Mouse (Mus musculus) MEL (cell line): Measurements from ENCODE around the gene Efna4.

Source experiments
- CTCF ChIP-seq, 3 experiments: IDR thresholded peaks in 2 of 3; conservative IDR thresholded peaks in 1 of 3; 2 replicates each; pipeline ENCODE4 v1.5.1; 2011 to 2012; ENCODE audit warnings: low read length in 3 of 3, low read depth in 2 of 3, mild to moderate bottlenecking in 2 of 3, improper control_type of control experiment in 1 of 3, inconsistent platforms in 1 of 3, mixed read lengths in 1 of 3, moderate library complexity in 1 of 3; ENCODE audit not compliant: control insufficient read depth in 1 of 3, insufficient read depth in 1 of 3, poor library complexity in 1 of 3, severe bottlenecking in 1 of 3
- E2F4 ChIP-seq: IDR thresholded peaks from 2 replicates; pipeline ENCODE4 v1.6.1; 2011; ENCODE audit warnings: low read depth, low read length, improper control_type of control experiment, borderline replicate concordance
- EP300 ChIP-seq, 2 experiments: IDR thresholded peaks; 2 replicates each; pipeline ENCODE4 v1.6.1; 2011; ENCODE audit warnings: improper control_type of control experiment in 2 of 2, low read length in 2 of 2, low read depth in 1 of 2, mild to moderate bottlenecking in 1 of 2
- GATA1 ChIP-seq: IDR thresholded peaks from 2 replicates; pipeline ENCODE4 v1.6.1; 2011; ENCODE audit warnings: low read depth, low read length, improper control_type of control experiment
- HCFC1 ChIP-seq: IDR thresholded peaks from 2 replicates; pipeline ENCODE4 v1.6.1; 2012; ENCODE audit warnings: low read depth, mild to moderate bottlenecking, inconsistent platforms, low read length, improper control_type of control experiment, moderate library complexity
- JUND ChIP-seq: IDR thresholded peaks from 2 replicates; pipeline ENCODE4 v1.6.1; 2011; ENCODE audit warnings: low read depth, mild to moderate bottlenecking, improper control_type of control experiment, low read length
- KAT2A ChIP-seq: conservative IDR thresholded peaks from 2 replicates; pipeline ENCODE4 v1.6.1; 2012; ENCODE audit warnings: low read depth, low read length, improper control_type of control experiment, inconsistent platforms
- MAFK ChIP-seq: IDR thresholded peaks from 2 replicates; pipeline ENCODE4 v1.6.1; 2011; ENCODE audit warnings: low read depth, mild to moderate bottlenecking, low read length, improper control_type of control experiment, borderline replicate concordance
- MAZ ChIP-seq: IDR thresholded peaks from 2 replicates; pipeline ENCODE4 v1.6.1; 2012; ENCODE audit warnings: low read depth, mild to moderate bottlenecking, inconsistent platforms, low read length, improper control_type of control experiment
- MXI1 ChIP-seq: IDR thresholded peaks from 2 replicates; pipeline ENCODE4 v1.6.1; 2011; ENCODE audit warnings: mild to moderate bottlenecking, low read depth, low read length, improper control_type of control experiment
- POLR2A ChIP-seq, 2 experiments: IDR thresholded peaks; 2 replicates each; pipeline ENCODE4 v1.6.1; 2011 to 2012; ENCODE audit warnings: low read length in 2 of 2, mild to moderate bottlenecking in 2 of 2, control low read depth in 1 of 2, improper control_type of control experiment in 1 of 2, low read depth in 1 of 2, moderate library complexity in 1 of 2; ENCODE audit not compliant: control insufficient read depth in 1 of 2, insufficient read depth in 1 of 2, poor library complexity in 1 of 2
- POLR2AphosphoS2 ChIP-seq: IDR thresholded peaks from 2 replicates; pipeline ENCODE4 v1.6.1; 2011; ENCODE audit warnings: low read length, improper control_type of control experiment
- TAL1 ChIP-seq: IDR thresholded peaks from 2 replicates; pipeline ENCODE4 v1.6.1; 2012; ENCODE audit warnings: mild to moderate bottlenecking, inconsistent platforms, low read length, moderate library complexity, mixed read lengths
- TCF12 ChIP-seq: IDR thresholded peaks from 2 replicates; pipeline ENCODE4 v1.6.1; 2014; ENCODE audit warnings: low read depth, mild to moderate bottlenecking, inconsistent platforms, low read length, improper control_type of control experiment, moderate library complexity

DNA sequence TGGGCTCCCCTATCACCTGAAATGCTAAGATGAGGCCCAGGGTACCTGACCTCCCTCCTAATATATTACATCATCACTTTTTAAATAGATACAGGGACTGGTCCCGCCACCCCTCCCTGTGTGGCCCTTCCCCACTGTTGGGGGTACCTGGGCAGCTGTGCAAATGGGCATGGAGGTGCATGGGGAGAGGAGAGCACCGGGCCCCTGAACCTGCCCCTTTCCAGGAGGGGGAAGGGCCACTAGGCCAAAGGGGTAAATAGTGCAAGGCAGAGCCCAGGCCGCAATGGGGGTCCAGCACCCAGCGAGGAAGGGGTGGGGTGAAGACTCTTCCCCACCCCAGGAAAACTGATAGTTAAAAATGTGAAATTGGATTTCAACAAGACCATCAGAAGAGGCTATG, 40.0 kb upstream of the Efna4 start:
- TF ChIP-seq TCF12 (no peak), CTCF (IDR thresholded peaks at IDR 0.05 in 2 of 3, conservative IDR thresholded peaks at IDR 0.05 in 1 of 3; ENCODE audit: control insufficient read depth in 1 of 3, insufficient read depth in 1 of 3, low read depth in 2 of 3, low read length in 3 of 3, poor library complexity in 1 of 3, severe bottlenecking in 1 of 3) (no peak), KAT2A (no peak), TAL1 (no peak), MAFK (no peak), EP300 (IDR thresholded peaks at IDR 0.05; ENCODE audit: low read depth in 1 of 2, low read length in 2 of 2) (no peak), JUND (no peak), POLR2A (IDR thresholded peaks at IDR 0.05; ENCODE audit: control insufficient read depth in 1 of 2, insufficient read depth in 1 of 2, low read depth in 1 of 2, low read length in 2 of 2, poor library complexity in 1 of 2) (no peak), MXI1 (no peak), MAZ (no peak), GATA1 (no peak), E2F4 (no peak), HCFC1 (no peak), POLR2AphosphoS2 (no peak)
